Mouse (Mus musculus) stomach, embryonic 16.5 days (tissue): ENCODE results near the gene Exoc4. TPM values are rescaled to one million over a fixed set of nuclear protein-coding genes. Genes with fewer than 3 reads are reported as not detected.

ENCODE experiments used
- ATAC-seq: fragments of 200-750 bp; cut with Nextera tagmentation; 2 replicates; pipeline ENCODE4 v1.8.0; 2017; ENCODE audit warnings: moderate number of reproducible peaks, moderate TSS enrichment; ENCODE audit not compliant: insufficient read depth, low FRiP score
- H3K27ac ChIP-seq: fragments of 300-500 bp; sonication (generic); 2 replicates; pipeline ENCODE4 v1.5.1; 2014; ENCODE audit warnings: low read length
- H3K27me3 ChIP-seq: fragments of 300-500 bp; sonication (generic); 2 replicates; pipeline ENCODE4 v1.6.1; 2014; ENCODE audit warnings: low read length, control low read depth, mixed read lengths; ENCODE audit not compliant: control insufficient read depth, insufficient read depth
- H3K36me3 ChIP-seq: fragments of 300-500 bp; sonication (generic); 2 replicates; pipeline ENCODE4 v1.6.1; 2014; ENCODE audit warnings: low read length; ENCODE audit not compliant: control insufficient read depth, insufficient read depth
- H3K4me1 ChIP-seq: fragments of 300-500 bp; sonication (generic); 2 replicates; pipeline ENCODE4 v1.6.1; 2014; ENCODE audit warnings: low read length, control low read depth, mixed read lengths; ENCODE audit not compliant: control insufficient read depth, insufficient read depth
- H3K4me2 ChIP-seq: fragments of 300-500 bp; sonication (generic); 2 replicates; pipeline ENCODE4 v1.6.1; 2014; ENCODE audit warnings: low read depth, low read length, mixed read lengths
- H3K4me3 ChIP-seq: fragments of 300-500 bp; sonication (generic); replicated peaks from 2 replicates; pipeline ENCODE4 v1.5.1; 2014; ENCODE audit warnings: mild to moderate bottlenecking, low read length
- H3K9ac ChIP-seq: fragments of 300-500 bp; sonication (generic); 2 replicates; pipeline ENCODE4 v1.6.1; 2014; ENCODE audit warnings: low read length
- H3K9me3 ChIP-seq: fragments of 300-500 bp; sonication (generic); replicated peaks from 2 replicates; pipeline ENCODE4 v1.6.1; 2016; ENCODE audit warnings: low read length, control low read depth; ENCODE audit not compliant: control insufficient read depth
- WGBS: fragments of 180-500 bp; shearing (Covaris S2); extraction: QIAGEN DNeasy Blood & Tissue Kit; methylation state at CpG from one replicate; pipeline ENCODE4 v1.1.7; 2014; 5-methylcytosine and 5-hydroxymethylcytosine counted together
- polyA plus RNA-seq: library from polyadenylated mRNA; unstranded; fragments of >200 nt; fragmentation: Nextera tagmentation; extraction: Ambion mirVana; gene quantifications from 2 replicates; pipeline ENCODE4 v1.2.1, GENCODE M21; 2015

The Exoc4 gene
- polyA plus RNA-seq, 1 experiment from 2014 or later: 37.8 TPM

- 78% methylated on average over 10 of the region's 10 CpGs for WGBS
Observed at GRCm38 (mm10) chr6:33976576-33976975, 727.7 kb downstream of the Exoc4 start.

GRCm38 (mm10) chr6:33977448-33977847 is 728.6 kb downstream of the Exoc4 start:
- H3K36me3 ChIP-seq: no peaks in the 10 kb centered on the region
- H3K4me3 ChIP-seq: no peak overlapping the region
- no peaks in the 10 kb centered on the region for H3K27me3 ChIP-seq
- 82% methylated on average over 4 of the region's 4 CpGs for WGBS
- H3K4me2 ChIP-seq: no peak overlapping the region
- H3K27ac ChIP-seq: no peak overlapping the region
- H3K9me3 ChIP-seq: no peaks in the 10 kb centered on the region
- no peaks in the 10 kb centered on the region for H3K4me1 ChIP-seq
- no peak for ATAC-seq
- no peak overlapping the region for H3K9ac ChIP-seq

More at GRCm38 (mm10) chr6:33976576-33976975, 727.7 kb downstream of the Exoc4 start:
- no peaks in the 10 kb centered on the region for H3K27me3 ChIP-seq
- ATAC-seq: no peak
- no peaks in the 10 kb centered on the region for H3K4me1 ChIP-seq
- H3K27ac ChIP-seq: no peak overlapping the region
- no peak overlapping the region for H3K4me2 ChIP-seq
- no peak overlapping the region for H3K4me3 ChIP-seq
- H3K9ac ChIP-seq: no peak overlapping the region
- no peaks in the 10 kb centered on the region for H3K36me3 ChIP-seq
- H3K9me3 ChIP-seq: no peaks in the 10 kb centered on the region

- no peaks in the 10 kb centered on the region for H3K27me3 ChIP-seq
- no peak for ATAC-seq
- 77% methylated on average over 9 of the region's 9 CpGs for WGBS
- no peak overlapping the region for H3K27ac ChIP-seq
- H3K4me3 ChIP-seq: no peak overlapping the region
- H3K9ac ChIP-seq: no peak overlapping the region
- H3K36me3 ChIP-seq: no peaks in the 10 kb centered on the region
- H3K4me2 ChIP-seq: no peak overlapping the region
- no peaks in the 10 kb centered on the region for H3K4me1 ChIP-seq
- no peaks in the 10 kb centered on the region for H3K9me3 ChIP-seq
Observed at GRCm38 (mm10) chr6:33977880-33978279, 729.0 kb downstream of the Exoc4 start.

GRCm38 (mm10) chr6:33982709-33983108 is 733.8 kb downstream of the Exoc4 start:
- Histone ChIP-seq H3K27ac (no peak overlapping the region), H3K9ac (no peak overlapping the region), H3K36me3 (no peaks in the 10 kb centered on the region), H3K9me3 (no peaks in the 10 kb centered on the region), H3K4me2 (no peak overlapping the region), H3K27me3 (no peaks in the 10 kb centered on the region), H3K4me3 (no peak overlapping the region), H3K4me1 (no peaks in the 10 kb centered on the region)
- ATAC-seq: no peak
- 73% methylated on average over 9 of the region's 9 CpGs for WGBS

GRCm38 (mm10) chr6:33987132-33987531 is 738.2 kb downstream of the Exoc4 start:
- H3K9ac ChIP-seq: no peak overlapping the region
- no peaks in the 10 kb centered on the region for H3K27me3 ChIP-seq
- H3K36me3 ChIP-seq: no peaks in the 10 kb centered on the region
- no peaks in the 10 kb centered on the region for H3K4me1 ChIP-seq
- no peak for ATAC-seq
- 78% methylated on average over 5 of the region's 5 CpGs for WGBS
- no peak overlapping the region for H3K27ac ChIP-seq
- H3K9me3 ChIP-seq: no peaks in the 10 kb centered on the region
- H3K4me3 ChIP-seq: no peak overlapping the region
- no peak overlapping the region for H3K4me2 ChIP-seq

GRCm38 (mm10) chr6:33992213-33993034 is 743.5 kb downstream of the Exoc4 start:
- Histone ChIP-seq H3K4me2 (no peak overlapping the region), H3K27me3 (no peaks in the 10 kb centered on the region), H3K4me1 (no peaks in the 10 kb centered on the region), H3K27ac (no peak overlapping the region), H3K9ac (no peak overlapping the region), H3K9me3 (no peaks in the 10 kb centered on the region), H3K4me3 (no peak overlapping the region), H3K36me3 (no peaks in the 10 kb centered on the region)
- WGBS: 57% methylated on average over 24 of the region's 24 CpGs
- no peak for ATAC-seq

GRCm38 (mm10) chr6:33993842-33994241 is 745.0 kb downstream of the Exoc4 start:
- Histone ChIP-seq H3K9ac (no peak overlapping the region), H3K27ac (no peak overlapping the region), H3K36me3 (no peaks in the 10 kb centered on the region), H3K9me3 (no peaks in the 10 kb centered on the region), H3K4me2 (no peak overlapping the region), H3K4me3 (no peak overlapping the region), H3K4me1 (no peaks in the 10 kb centered on the region), H3K27me3 (no peaks in the 10 kb centered on the region)
- no peak for ATAC-seq
- 54% methylated on average over 6 of the region's 6 CpGs for WGBS

- 33% methylated on average over 4 of the region's 4 CpGs for whole genome bisulfite sequencing
- Histone ChIP-seq H3K4me3 (no peak overlapping the region), H3K36me3 (no peaks in the 10 kb centered on the region), H3K9ac (no peak overlapping the region), H3K9me3 (no peaks in the 10 kb centered on the region), H3K4me1 (no peaks in the 10 kb centered on the region), H3K27me3 (no peaks in the 10 kb centered on the region), H3K4me2 (no peak overlapping the region), H3K27ac (no peak overlapping the region)
- ATAC-seq: no peak
Observed at GRCm38 (mm10) chr6:33998590-33998989, 749.7 kb downstream of the Exoc4 start.

- H3K4me1 ChIP-seq: no peaks in the 10 kb centered on the region
- no peak overlapping the region for H3K27ac ChIP-seq
- no peaks in the 10 kb centered on the region for H3K27me3 ChIP-seq
- H3K36me3 ChIP-seq: no peaks in the 10 kb centered on the region
- ATAC-seq: no peak
- no peaks in the 10 kb centered on the region for H3K9me3 ChIP-seq
- no peak overlapping the region for H3K9ac ChIP-seq
- H3K4me2 ChIP-seq: no peak overlapping the region
- 42% methylated on average over 7 of the region's 7 CpGs for WGBS
- H3K4me3 ChIP-seq: no peak overlapping the region
Observed at GRCm38 (mm10) chr6:33999530-33999929, 750.6 kb downstream of the Exoc4 start.
